Mouse (Mus musculus): ENCODE data around the gene Map2k3. TPM values are rescaled to one million over a fixed set of nuclear protein-coding genes. Genes with fewer than 3 reads are reported as not detected.
"Not testable (repeated sequence)": the region's sequence is repeated elsewhere in the genome, so short reads cannot be mapped to it uniquely, and the experiment has no call there.

Gene Map2k3
- polyA plus RNA-seq (2012; rRNA removed): 15.6 and 18.2 TPM in 2 replicates

DNA sequence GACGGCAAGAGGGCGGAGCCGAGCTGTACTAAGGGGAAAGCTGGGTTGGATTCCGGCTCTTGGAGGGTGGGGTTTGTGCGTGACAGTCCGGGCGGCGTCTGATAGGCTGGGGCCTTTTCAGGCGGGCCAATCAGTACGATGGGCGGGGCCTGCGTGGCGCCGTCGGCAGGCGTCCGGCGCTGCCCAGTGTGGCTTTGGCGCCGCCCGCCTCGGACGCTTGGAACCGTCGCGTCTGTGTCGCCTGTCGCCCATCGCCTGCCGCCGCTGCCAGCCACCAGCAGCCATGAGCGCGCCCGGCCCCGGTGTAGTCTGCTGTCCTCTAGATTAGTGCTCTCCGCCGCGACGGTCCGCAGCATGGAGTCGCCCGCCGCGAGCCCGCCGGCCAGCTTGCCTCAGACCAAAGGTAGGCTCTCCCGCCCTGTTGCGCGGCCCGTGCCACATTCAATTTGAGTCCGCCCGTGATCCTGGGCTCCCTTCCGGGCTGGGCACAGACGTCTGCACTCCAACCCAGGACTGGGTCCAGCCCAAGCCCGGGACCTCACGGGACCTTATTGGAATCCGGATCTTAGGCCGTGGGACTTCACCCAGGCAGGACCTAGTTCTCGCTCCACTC is at the start of gene Map2k3:
Gene Map2k3 (plus strand): TSS at position 165 of the 613 bp plus-strand sequence.
- under 1% methylated on average over 58 of the region's 59 CpGs for WGBS
- peak; percentile 95 to 98 for DNase-seq
- Histone ChIP-seq H3K27me3 (ENCODE audit: control insufficient read depth, insufficient read depth, low read length) (no peaks in the 10 kb centered on the region), H3K4me3 (replicated peaks; ENCODE audit: insufficient read depth, low read depth, low read length) (peak within 1 kb of the TSS; percentile 72), H3K4me1 (ENCODE audit: control insufficient read depth, insufficient read depth, low read length) (peaks cover 24% of the 10 kb centered on the region), H3K27ac (ENCODE audit: insufficient read depth, low read length) (peak within 1 kb of the TSS; percentile 74)
- TF ChIP-seq POLR2A (IDR thresholded peaks at IDR 0.05; ENCODE audit: borderline replicate concordance, insufficient read depth, low read length) (peak; percentile 92), CTCF (IDR thresholded peaks at IDR 0.05; ENCODE audit: borderline replicate concordance, insufficient read depth, low read depth, low read length) (no peak)

DNA sequence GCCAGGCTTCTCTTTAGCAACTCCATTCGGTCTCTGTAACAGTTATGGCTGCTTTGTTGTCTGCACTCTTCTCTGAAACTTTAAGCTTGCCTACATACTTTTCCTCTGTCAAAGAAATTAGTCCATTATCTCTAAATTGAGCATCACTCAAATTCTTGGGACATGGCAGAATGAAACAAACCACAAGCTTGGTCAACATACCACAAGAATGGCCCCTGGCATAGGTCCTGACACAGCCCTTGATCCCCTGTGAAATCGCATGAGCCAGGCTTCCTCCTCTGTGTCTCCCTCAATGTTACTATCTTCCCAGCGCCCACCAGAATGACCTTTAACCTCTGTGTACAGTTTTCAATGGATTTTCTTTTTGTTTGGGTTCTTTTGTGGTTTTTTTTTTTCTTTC is 49.4 kb upstream of the Map2k3 start:
- H3K4me3 ChIP-seq (replicated peaks; ENCODE audit: insufficient read depth, low read depth, low read length): no peak overlapping the region
- no peak overlapping the region for H3K27ac ChIP-seq (ENCODE audit: insufficient read depth, low read length)
- WGBS: 77% methylated on average over 3 of the region's 3 CpGs
- no peak for TF ChIP-seq POLR2A (IDR thresholded peaks at IDR 0.05; ENCODE audit: borderline replicate concordance, insufficient read depth, low read length)
- TF ChIP-seq CTCF (IDR thresholded peaks at IDR 0.05; ENCODE audit: borderline replicate concordance, insufficient read depth, low read depth, low read length): no peak
- no peak for DNase-seq
- peaks cover 2% of the 10 kb centered on the region; the same call in 1 of the 2 replicates for H3K4me1 ChIP-seq (ENCODE audit: control insufficient read depth, insufficient read depth, low read length)
- no peaks in the 10 kb centered on the region for H3K27me3 ChIP-seq (ENCODE audit: control insufficient read depth, insufficient read depth, low read length)

DNA sequence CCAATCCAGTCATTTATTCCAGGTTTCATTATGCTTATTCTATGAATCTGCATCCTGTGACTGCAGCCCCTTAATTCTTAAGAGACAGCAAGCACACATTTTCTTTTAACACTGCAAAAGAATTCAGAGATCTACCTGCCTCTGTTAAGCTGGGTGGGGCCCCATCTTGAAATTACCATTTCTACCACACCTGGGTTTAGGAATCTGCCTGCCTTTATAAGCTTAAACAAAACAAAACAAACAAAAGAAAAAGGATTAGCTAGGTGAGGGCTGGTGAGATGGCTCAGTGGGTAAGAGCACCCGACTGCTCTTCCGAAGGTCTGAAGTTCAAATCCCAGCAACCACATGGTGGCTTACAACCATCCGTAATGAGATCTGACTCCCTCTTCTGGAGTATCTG is 44.8 kb upstream of the Map2k3 start:
- WGBS: 77% methylated on average over 3 of the region's 3 CpGs
- not testable (repeated sequence) for H3K27ac ChIP-seq (ENCODE audit: insufficient read depth, low read length); DNase-seq; H3K4me1 ChIP-seq (ENCODE audit: control insufficient read depth, insufficient read depth, low read length); H3K4me3 ChIP-seq (replicated peaks; ENCODE audit: insufficient read depth, low read depth, low read length); H3K27me3 ChIP-seq (ENCODE audit: control insufficient read depth, insufficient read depth, low read length)

DNA sequence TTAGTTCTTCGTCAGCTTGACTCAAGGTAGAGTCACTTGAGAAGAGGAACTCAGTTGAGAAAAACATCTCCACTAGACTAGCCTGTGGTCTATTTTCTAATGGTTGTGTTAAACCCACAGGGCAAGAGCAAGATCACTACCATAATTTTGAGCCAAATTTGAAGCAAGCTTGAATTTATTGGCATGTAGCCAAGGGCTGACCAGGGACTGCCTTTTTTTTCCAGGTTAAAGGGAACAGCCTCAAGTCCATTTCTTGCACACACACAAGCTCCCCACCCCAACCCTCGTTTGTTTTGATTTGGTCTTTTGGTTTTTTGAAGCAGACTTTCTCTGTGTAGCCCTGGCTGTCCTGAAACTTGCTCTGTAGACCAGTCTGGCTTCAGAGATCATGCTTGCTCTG is 42.0 kb upstream of the Map2k3 start:
- Histone ChIP-seq H3K27ac (ENCODE audit: insufficient read depth, low read length) (no peak overlapping the region), H3K4me3 (replicated peaks; ENCODE audit: insufficient read depth, low read depth, low read length) (no peak overlapping the region), H3K27me3 (ENCODE audit: control insufficient read depth, insufficient read depth, low read length) (no peaks in the 10 kb centered on the region), H3K4me1 (ENCODE audit: control insufficient read depth, insufficient read depth, low read length) (no peaks in the 10 kb centered on the region)
- WGBS: 68% methylated on average over 2 of the region's 2 CpGs
- TF ChIP-seq CTCF (IDR thresholded peaks at IDR 0.05; ENCODE audit: borderline replicate concordance, insufficient read depth, low read depth, low read length) (no peak), POLR2A (IDR thresholded peaks at IDR 0.05; ENCODE audit: borderline replicate concordance, insufficient read depth, low read length) (no peak)
- DNase-seq: no peak

DNA sequence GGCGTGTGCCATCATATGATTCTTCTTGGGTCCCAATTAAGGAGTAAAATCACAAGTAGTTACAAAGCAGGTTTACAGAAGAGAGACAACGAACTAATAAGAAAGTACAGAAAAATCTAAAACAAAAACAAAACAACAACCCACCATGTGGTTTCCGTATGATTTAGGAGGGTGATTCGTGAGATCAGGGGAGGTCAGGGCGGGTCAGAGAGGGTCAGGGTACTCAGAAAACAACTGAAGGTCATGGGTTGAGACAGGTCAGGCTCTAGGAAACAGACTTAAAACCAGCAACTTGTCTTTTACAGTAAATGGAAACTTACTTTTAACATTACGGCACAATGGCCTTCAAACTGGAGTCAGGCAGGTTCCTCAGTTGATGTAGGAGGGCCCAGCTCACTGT is 41.5 kb upstream of the Map2k3 start:
- Histone ChIP-seq H3K4me3 (replicated peaks; ENCODE audit: insufficient read depth, low read depth, low read length) (no peak overlapping the region), H3K4me1 (ENCODE audit: control insufficient read depth, insufficient read depth, low read length) (no peaks in the 10 kb centered on the region), H3K27ac (ENCODE audit: insufficient read depth, low read length) (no peak overlapping the region), H3K27me3 (ENCODE audit: control insufficient read depth, insufficient read depth, low read length) (no peaks in the 10 kb centered on the region)
- no peak for TF ChIP-seq CTCF (IDR thresholded peaks at IDR 0.05; ENCODE audit: borderline replicate concordance, insufficient read depth, low read depth, low read length)
- no peak for TF ChIP-seq POLR2A (IDR thresholded peaks at IDR 0.05; ENCODE audit: borderline replicate concordance, insufficient read depth, low read length)
- WGBS: 71% methylated on average over 6 of the region's 6 CpGs
- no peak for DNase-seq

DNA sequence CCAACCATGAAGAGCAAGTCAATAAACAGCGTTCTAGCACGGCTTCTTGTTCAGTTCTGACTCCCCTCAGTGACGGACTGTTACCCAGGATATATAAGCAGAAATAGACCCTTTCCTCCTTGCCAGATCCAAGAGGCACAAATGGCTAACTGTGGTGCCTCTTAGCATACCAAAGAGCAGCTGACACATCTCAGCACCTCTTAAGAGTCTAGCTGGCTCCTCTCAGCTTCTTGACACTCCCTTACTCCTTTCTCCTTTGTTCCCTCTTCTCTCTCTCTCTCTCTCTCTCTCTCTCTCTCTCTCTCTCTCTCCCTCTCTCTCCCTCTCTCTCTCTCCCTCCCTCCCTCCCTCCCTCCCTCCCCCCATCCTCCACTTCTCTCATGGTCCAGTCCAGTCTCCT is 41.1 kb upstream of the Map2k3 start:
- WGBS: 37% methylated on average over 3 of the region's 3 CpGs
- TF ChIP-seq POLR2A (IDR thresholded peaks at IDR 0.05; ENCODE audit: borderline replicate concordance, insufficient read depth, low read length) (no peak), CTCF (IDR thresholded peaks at IDR 0.05; ENCODE audit: borderline replicate concordance, insufficient read depth, low read depth, low read length) (no peak)
- H3K4me3 ChIP-seq (replicated peaks; ENCODE audit: insufficient read depth, low read depth, low read length): no peak overlapping the region
- no peaks in the 10 kb centered on the region for H3K4me1 ChIP-seq (ENCODE audit: control insufficient read depth, insufficient read depth, low read length)
- H3K27ac ChIP-seq (ENCODE audit: insufficient read depth, low read length): no peak overlapping the region
- DNase-seq: no peak
- H3K27me3 ChIP-seq (ENCODE audit: control insufficient read depth, insufficient read depth, low read length): no peaks in the 10 kb centered on the region

DNA sequence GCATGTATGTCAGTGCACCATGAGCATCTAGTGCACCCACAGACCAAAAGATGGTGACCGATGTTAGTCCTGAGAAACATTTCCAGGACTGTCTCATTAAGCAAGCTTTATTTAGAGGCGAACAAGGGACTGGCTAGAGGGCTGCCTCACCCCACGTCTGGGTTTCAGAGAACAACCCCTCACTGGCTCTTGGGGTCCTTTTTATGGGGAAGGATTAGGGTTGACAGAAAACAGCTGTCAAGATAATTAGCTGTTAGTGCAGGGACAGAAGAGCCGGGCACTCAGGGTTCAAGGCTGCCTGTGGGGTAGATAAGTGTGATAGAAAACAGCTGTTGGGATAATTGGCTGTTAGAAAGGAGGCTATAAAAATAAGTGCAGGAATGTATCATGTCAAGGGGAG is 35.9 kb upstream of the Map2k3 start:
- 51% methylated on average over 4 of the region's 4 CpGs for WGBS
- Histone ChIP-seq H3K27me3 (ENCODE audit: control insufficient read depth, insufficient read depth, low read length) (no peaks in the 10 kb centered on the region), H3K4me3 (replicated peaks; ENCODE audit: insufficient read depth, low read depth, low read length) (no peak overlapping the region), H3K4me1 (ENCODE audit: control insufficient read depth, insufficient read depth, low read length) (no peaks in the 10 kb centered on the region), H3K27ac (ENCODE audit: insufficient read depth, low read length) (no peak overlapping the region)
- DNase-seq: no peak
- TF ChIP-seq CTCF (IDR thresholded peaks at IDR 0.05; ENCODE audit: borderline replicate concordance, insufficient read depth, low read depth, low read length): no peak
- TF ChIP-seq POLR2A (IDR thresholded peaks at IDR 0.05; ENCODE audit: borderline replicate concordance, insufficient read depth, low read length): no peak

DNA sequence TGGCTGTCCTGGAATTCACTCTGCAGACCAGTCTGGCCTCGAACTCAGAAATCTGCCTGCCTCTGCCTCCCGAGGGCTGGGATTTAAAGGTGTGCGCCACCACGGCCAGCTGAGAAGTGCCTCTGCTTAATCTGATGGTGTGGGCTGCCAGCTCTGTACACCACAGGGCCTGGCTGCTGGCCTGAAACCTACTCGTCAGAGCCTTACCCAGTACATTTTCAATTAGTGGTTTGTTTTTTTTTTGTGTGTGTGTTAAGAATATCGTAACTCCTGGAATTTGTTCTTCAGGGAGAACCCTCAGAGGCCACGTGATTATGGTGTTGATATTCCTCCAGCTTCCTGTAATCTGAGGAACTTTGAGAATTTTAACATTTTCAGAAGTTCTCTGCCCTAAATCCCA is 29.8 kb upstream of the Map2k3 start:
- Histone ChIP-seq H3K27me3 (ENCODE audit: control insufficient read depth, insufficient read depth, low read length) (no peaks in the 10 kb centered on the region), H3K4me1 (ENCODE audit: control insufficient read depth, insufficient read depth, low read length) (peaks cover 35% of the 10 kb centered on the region), H3K27ac (ENCODE audit: insufficient read depth, low read length) (no peak overlapping the region), H3K4me3 (replicated peaks; ENCODE audit: insufficient read depth, low read depth, low read length) (no peak overlapping the region)
- TF ChIP-seq POLR2A (IDR thresholded peaks at IDR 0.05; ENCODE audit: borderline replicate concordance, insufficient read depth, low read length): no peak
- TF ChIP-seq CTCF (IDR thresholded peaks at IDR 0.05; ENCODE audit: borderline replicate concordance, insufficient read depth, low read depth, low read length): no peak
- no peak for DNase-seq
- WGBS: 69% methylated on average over 7 of the region's 7 CpGs
